Mouse (Mus musculus): ENCODE results near the gene Golt1a.
"Not testable (repeated sequence)": the region's sequence is repeated elsewhere in the genome, so short reads cannot be mapped to it uniquely, and the experiment has no call there.

Gene Golt1a

GRCm38 (mm10) chr1:133306842-133307241, 2.8 kb upstream of the Golt1a start:
- DNase-seq = peak; percentile 90

GRCm38 (mm10) chr1:133307318-133307717, 2.3 kb upstream of the Golt1a start:
- DNase-seq = peak; percentile 50

GRCm38 (mm10) chr1:133311240-133311639, 1.6 kb downstream of the Golt1a start:
- no peak for DNase-seq

GRCm38 (mm10) chr1:133311946-133312345, 2.3 kb downstream of the Golt1a start:
- no peak for DNase-seq

GRCm38 (mm10) chr1:133314364-133314763, 4.8 kb downstream of the Golt1a start:
- DNase-seq = peak; percentile 82

GRCm38 (mm10) chr1:133315775-133316174, 6.2 kb downstream of the Golt1a start:
- no peak for DNase-seq

- DNase-seq = no peak
These were observed 7.0 kb downstream of the Golt1a start for GRCm38 (mm10) chr1:133316577-133316976.

- DNase-seq = no peak
These were observed 7.5 kb downstream of the Golt1a start for GRCm38 (mm10) chr1:133317149-133317548.

GRCm38 (mm10) chr1:133321267-133321925, 11.8 kb downstream of the Golt1a start, which contains the start of gene Kiss1:
TSS of gene Kiss1 (plus strand) at chr1:133321875.
- no peak for DNase-seq

GRCm38 (mm10) chr1:133323333-133323732, 13.7 kb downstream of the Golt1a start:
- DNase-seq = no peak

- no peak for DNase-seq
These were observed 16.4 kb downstream of the Golt1a start for GRCm38 (mm10) chr1:133325951-133326350.

GRCm38 (mm10) chr1:133327094-133327493, 17.5 kb downstream of the Golt1a start:
- DNase-seq = no peak

- DNase-seq = no peak
These were observed 18.7 kb downstream of the Golt1a start for GRCm38 (mm10) chr1:133328299-133328795.

GRCm38 (mm10) chr1:133328896-133329637, 19.5 kb downstream of the Golt1a start:
- DNase-seq = no peak

GRCm38 (mm10) chr1:133329638-133329964, 20.0 kb downstream of the Golt1a start:
- DNase-seq = no peak

- no peak for DNase-seq
These were observed 21.5 kb downstream of the Golt1a start for GRCm38 (mm10) chr1:133331142-133331541.

GRCm38 (mm10) chr1:133332656-133333430, 23.2 kb downstream of the Golt1a start:
- no peak for DNase-seq

- no peak for DNase-seq
These were observed 24.3 kb downstream of the Golt1a start for GRCm38 (mm10) chr1:133333937-133334336.

GRCm38 (mm10) chr1:133340403-133340802, 30.8 kb downstream of the Golt1a start:
- not testable (repeated sequence) for DNase-seq

GRCm38 (mm10) chr1:133344357-133344756, 34.8 kb downstream of the Golt1a start:
- no peak for DNase-seq

- no peak for DNase-seq
These were observed 36.9 kb downstream of the Golt1a start for GRCm38 (mm10) chr1:133346531-133346930.

- no peak for DNase-seq
These were observed 37.6 kb downstream of the Golt1a start for GRCm38 (mm10) chr1:133347226-133347625.
